Mouse (Mus musculus) bone marrow macrophage, adult 2 months (primary cell): ENCODE measurements around the gene Kcnk13.

Experiments used
- CTCF ChIP-seq: IDR thresholded peaks from 2 replicates; pipeline ENCODE4 v1.5.1; 2012; ENCODE audit warnings: low read depth, mild to moderate bottlenecking, low read length, moderate library complexity
- POLR2A ChIP-seq: IDR thresholded peaks from 2 replicates; pipeline ENCODE4 v1.6.1; 2012; ENCODE audit warnings: mild to moderate bottlenecking, low read depth, low read length, borderline replicate concordance

- TF ChIP-seq POLR2A, result no peak
- TF ChIP-seq CTCF, result no peak
Observed at GRCm38 (mm10) chr12:100002914-100003587, 38.8 kb downstream of the Kcnk13 start.
